ENCODE assay signal across 1 mouse cellular context in the genomic region with DNA sequence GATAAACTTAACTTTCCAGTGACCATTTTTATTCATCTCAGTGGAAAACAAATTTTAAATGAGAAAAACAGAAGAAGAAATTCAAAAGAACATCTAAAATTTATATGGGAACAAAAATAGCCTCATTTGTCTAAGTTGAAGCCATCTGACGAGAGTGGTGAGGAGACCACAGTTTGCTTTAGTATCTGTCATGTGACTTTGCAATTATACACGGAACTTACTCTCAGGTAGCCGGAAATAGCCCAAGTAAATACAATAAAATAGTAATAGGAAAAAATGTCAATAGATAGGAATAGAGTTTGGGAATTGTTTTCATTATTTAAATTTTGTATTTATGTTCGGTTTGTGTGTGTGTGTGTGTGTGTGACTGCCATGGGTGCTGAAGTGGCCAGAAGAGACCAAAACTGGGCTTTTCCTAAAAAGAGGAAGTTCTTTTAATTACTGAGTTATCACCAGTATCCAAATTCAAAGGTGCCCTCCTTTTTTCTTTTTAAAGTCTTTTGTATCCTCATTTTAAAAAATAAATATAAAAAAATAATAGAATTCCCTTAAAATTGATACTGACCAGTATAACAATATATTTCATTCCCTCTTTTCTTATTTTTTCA.
TF ChIP-seq lines count a peak whose summit lies in the region.

No protein-coding gene starts in this region.

TF ChIP-seq in CH12.LX, 34 proteins besides CTCF, POLR2A, EP300 and RAD21 (continued from another document):
- TF ChIP-seq JUND (conservative IDR thresholded peaks at IDR 0.05; ENCODE audit: low read depth, low read length) (no peak), GABPA (IDR thresholded peaks at IDR 0.05; ENCODE audit: insufficient replicate concordance, low read depth, low read length) (no peak), NRF1 (IDR thresholded peaks at IDR 0.05; ENCODE audit: low read depth, low read length) (no peak), PAX5 (IDR thresholded peaks at IDR 0.05; ENCODE audit: low read length) (no peak), E2F4 (IDR thresholded peaks at IDR 0.05; ENCODE audit: insufficient replicate concordance, low read depth, low read length) (no peak), CHD2 (IDR thresholded peaks at IDR 0.05; ENCODE audit: low read length) (no peak), CHD1 (IDR thresholded peaks at IDR 0.05; ENCODE audit: low read depth, low read length) (no peak), ZNF384 (IDR thresholded peaks at IDR 0.05; ENCODE audit: low read depth, low read length) (no peak), ZMIZ1 (IDR thresholded peaks at IDR 0.05; ENCODE audit: low read depth, low read length) (no peak), KAT2A (IDR thresholded peaks at IDR 0.05; ENCODE audit: insufficient replicate concordance, low read length) (no peak), MYC (IDR thresholded peaks at IDR 0.05; ENCODE audit: low read depth, low read length) (no peak), ELF1 (IDR thresholded peaks at IDR 0.05; ENCODE audit: low read depth, low read length) (peak; percentile 34; the same call in 1 of the 2 replicates), UBTF (IDR thresholded peaks at IDR 0.05; ENCODE audit: low read depth, low read length) (no peak), MAX (IDR thresholded peaks at IDR 0.05; ENCODE audit: low read length) (no peak), ETS1 (conservative IDR thresholded peaks at IDR 0.05; ENCODE audit: low read depth, low read length) (no peak), RCOR1 (conservative IDR thresholded peaks at IDR 0.05; ENCODE audit: low read depth, low read length) (no peak), ZC3H11A (IDR thresholded peaks at IDR 0.05; ENCODE audit: low read depth, low read length) (no peak), JUN (IDR thresholded peaks at IDR 0.05; ENCODE audit: insufficient read depth, low read depth, low read length) (no peak), USF2 (conservative IDR thresholded peaks at IDR 0.05; ENCODE audit: low read depth, low read length) (peak; percentile 59), MEF2A (IDR thresholded peaks at IDR 0.05; ENCODE audit: borderline replicate concordance, low read depth, low read length) (no peak)
